Comparison of ENCODE assay signal across 10 mouse cellular contexts in genomic region chr7:24208282-24208886, GRCm38 (mm10). TPM values are rescaled to one million over a fixed set of nuclear protein-coding genes. Genes with fewer than 3 reads are reported as not detected.
DNase-seq lines count a peak whose midpoint lies in the region; ATAC-seq and TF ChIP-seq lines count a peak whose summit lies in the region.
"Had no signal": no experiment of that assay in that cellular context is flagged by ENCODE, and none has a peak within 500 bp of the region (broad histone marks: within the 10 kb centered on the region; RNA-seq: fewer than 3 reads in every experiment).

No protein-coding gene starts in this region.

- H3K9ac ChIP-seq in kidney, embryonic 14.5 days (ENCODE audit: low read depth, low read length): no peak overlapping the region; the same call in 1 of the 2 replicates
- no peak overlapping the region for H3K9ac ChIP-seq in embryonic facial prominence, embryonic 15.5 days
- no peak overlapping the region; the same call in 1 of the 2 replicates for H3K9ac ChIP-seq in intestine, embryonic 14.5 days (ENCODE audit: low read length)
- H3K9ac ChIP-seq in midbrain, embryonic 15.5 days: no peak overlapping the region

- TF ChIP-seq POLR2A in thymus, adult 2 months (IDR thresholded peaks at IDR 0.05; ENCODE audit: control insufficient read depth, extremely low read depth, insufficient read depth, low read length, poor library complexity): no peak

- no peak for DNase-seq in kidney, adult 8-10 months
- no peak for DNase-seq in intestine, embryonic 14.5 days (ENCODE audit: low spot score)
- no peak for DNase-seq in adrenal gland, adult 18-20 months (ENCODE audit: low spot score in 2 of 2)
- DNase-seq in thymus, adult 2 months: no peak
- DNase-seq in left cerebral cortex, postnatal 10 days (ENCODE audit: extremely low spot score in 1 of 2, low spot score in 2 of 2): no peak

- peak overlapping the region; percentile 41 for H3K4me2 ChIP-seq in kidney, embryonic 14.5 days (replicated peaks; ENCODE audit: low read depth, low read length)
- peak overlapping the region; percentile 71 for H3K4me2 ChIP-seq in embryonic facial prominence, embryonic 15.5 days (replicated peaks)
- H3K4me2 ChIP-seq in intestine, embryonic 14.5 days (ENCODE audit: low read length): peak overlapping the region; percentile 77
- H3K4me2 ChIP-seq in midbrain, embryonic 15.5 days: peak overlapping the region; percentile 71

- peaks cover 19% of the 10 kb centered on the region for H3K36me3 ChIP-seq in kidney, embryonic 14.5 days (ENCODE audit: control insufficient read depth, insufficient read depth, low read length)
- H3K36me3 ChIP-seq in embryonic facial prominence, embryonic 15.5 days: peaks cover 28% of the 10 kb centered on the region
- peaks cover 22% of the 10 kb centered on the region for H3K36me3 ChIP-seq in intestine, embryonic 14.5 days (ENCODE audit: control insufficient read depth, insufficient read depth, low read length)
- peaks cover 10% of the 10 kb centered on the region; the same call in 1 of the 2 replicates for H3K36me3 ChIP-seq in midbrain, embryonic 15.5 days (replicated peaks)
- H3K36me3 ChIP-seq in thymus, adult 2 months (ENCODE audit: control insufficient read depth, insufficient read depth, low read length): no peaks in the 10 kb centered on the region
- H3K36me3 ChIP-seq: G1E had no signal

- H3K27ac ChIP-seq in kidney, embryonic 14.5 days (ENCODE audit: low read depth, low read length): no peak overlapping the region
- H3K27ac ChIP-seq in embryonic facial prominence, embryonic 15.5 days (replicated peaks): no peak overlapping the region
- H3K27ac ChIP-seq in intestine, embryonic 14.5 days (ENCODE audit: low read depth): no peak overlapping the region
- no peak overlapping the region for H3K27ac ChIP-seq in midbrain, embryonic 15.5 days
- no peak overlapping the region for H3K27ac ChIP-seq in thymus, adult 2 months (ENCODE audit: control insufficient read depth, insufficient read depth, low read length)

- TF ChIP-seq CTCF in thymus, adult 2 months (IDR thresholded peaks at IDR 0.05; ENCODE audit: borderline replicate concordance, control insufficient read depth, extremely low read depth, insufficient read depth, low read length, poor library complexity): no peak

- no peaks in the 10 kb centered on the region for H3K9me3 ChIP-seq in kidney, embryonic 14.5 days (ENCODE audit: control insufficient read depth, low read length)
- no peaks in the 10 kb centered on the region for H3K9me3 ChIP-seq in embryonic facial prominence, embryonic 15.5 days (replicated peaks)
- no peaks in the 10 kb centered on the region for H3K9me3 ChIP-seq in intestine, embryonic 14.5 days (ENCODE audit: control insufficient read depth, low read length)
- no peaks in the 10 kb centered on the region for H3K9me3 ChIP-seq in midbrain, embryonic 15.5 days
- H3K9me3 ChIP-seq: G1E had no signal

- intact Hi-C loops in left cerebral cortex, postnatal 10 days (cut with DNase I): no loop called here

- no peaks in the 10 kb centered on the region for H3K27me3 ChIP-seq in kidney, embryonic 14.5 days (ENCODE audit: control insufficient read depth, insufficient read depth, low read length)
- H3K27me3 ChIP-seq in embryonic facial prominence, embryonic 15.5 days: no peaks in the 10 kb centered on the region
- no peaks in the 10 kb centered on the region for H3K27me3 ChIP-seq in intestine, embryonic 14.5 days (replicated peaks; ENCODE audit: control insufficient read depth, insufficient read depth, low read length)
- H3K27me3 ChIP-seq in midbrain, embryonic 15.5 days (replicated peaks): no peaks in the 10 kb centered on the region
- H3K27me3 ChIP-seq in thymus, adult 2 months (ENCODE audit: control insufficient read depth, insufficient read depth, low read length): no peaks in the 10 kb centered on the region

- ATAC-seq in kidney, embryonic 14.5 days (ENCODE audit: low FRiP score, low TSS enrichment): peak; percentile 65; the same call in 1 of the 2 replicates
- no peak for ATAC-seq in embryonic facial prominence, embryonic 15.5 days (ENCODE audit: insufficient number of reproducible peaks, low FRiP score, low TSS enrichment, low read depth)
- peak; percentile 62; the same call in 1 of the 2 replicates for ATAC-seq in intestine, embryonic 14.5 days (replicated peaks; ENCODE audit: low FRiP score, low TSS enrichment, low read depth)
- peak; percentile 76 for ATAC-seq in midbrain, embryonic 15.5 days (replicated peaks)

- no peaks in the 10 kb centered on the region for H3K4me1 ChIP-seq in kidney, embryonic 14.5 days (ENCODE audit: control insufficient read depth, insufficient read depth, low read length)
- H3K4me1 ChIP-seq in embryonic facial prominence, embryonic 15.5 days: peaks cover 9% of the 10 kb centered on the region
- peaks cover 4% of the 10 kb centered on the region; the same call in 1 of the 2 replicates for H3K4me1 ChIP-seq in intestine, embryonic 14.5 days (replicated peaks; ENCODE audit: control insufficient read depth, insufficient read depth, low read length)
- peaks cover 11% of the 10 kb centered on the region for H3K4me1 ChIP-seq in midbrain, embryonic 15.5 days
- no peaks in the 10 kb centered on the region for H3K4me1 ChIP-seq in thymus, adult 2 months (replicated peaks; ENCODE audit: control insufficient read depth, insufficient read depth, low read length)

- H3K4me3 ChIP-seq in kidney, embryonic 14.5 days (ENCODE audit: low read length): peak overlapping the region; percentile 63
- peak overlapping the region; percentile 65 for H3K4me3 ChIP-seq in embryonic facial prominence, embryonic 15.5 days (replicated peaks)
- peak overlapping the region; percentile 69 for H3K4me3 ChIP-seq in intestine, embryonic 14.5 days (ENCODE audit: low read depth, low read length)
- H3K4me3 ChIP-seq in midbrain, embryonic 15.5 days: peak overlapping the region; percentile 68
- no peak overlapping the region for H3K4me3 ChIP-seq in thymus, adult 2 months (ENCODE audit: control insufficient read depth, insufficient read depth, low read length)

- 62% methylated on average over 7 of the region's 7 CpGs for WGBS in kidney, embryonic 14.5 days
- WGBS in embryonic facial prominence, embryonic 15.5 days: 58% methylated on average over 7 of the region's 7 CpGs
- WGBS in intestine, embryonic 14.5 days: 65% methylated on average over 7 of the region's 7 CpGs
- WGBS in midbrain, embryonic 15.5 days: 64% methylated on average over 7 of the region's 7 CpGs
- 71% methylated on average over 7 of the region's 7 CpGs for WGBS in thymus, adult 2 months

RNA-seq across cellular contexts. Expression of gene Zfp111, which starts 2.9 kb away (rescaled TPM):
- polyA plus RNA-seq in kidney, embryonic 14.5 days (2014; fragmentation: Nextera tagmentation; extraction: Ambion mirVana): 6.8 and 12.0 TPM in 2 replicates
- 10.8 and 11.4 TPM in 2 replicates for polyA plus RNA-seq in embryonic facial prominence, embryonic 15.5 days (2015; fragmentation: Nextera tagmentation; extraction: Ambion mirVana)
- polyA plus RNA-seq in intestine, embryonic 14.5 days (2014; fragmentation: Nextera tagmentation; extraction: Ambion mirVana): 9.1 and 12.8 TPM in 2 replicates
- 5.4 and 6.9 TPM in 2 replicates for polyA plus RNA-seq in midbrain, embryonic 15.5 days (2015; fragmentation: Nextera tagmentation; extraction: Ambion mirVana)
- total RNA-seq in adrenal gland, adult 18-20 months (2021): 1 to 10 TPM; 7.2 to 8.2 TPM
- polyA plus RNA-seq in thymus, adult 2 months (2012; rRNA removed): 0.89 and 1.1 TPM in 2 replicates
- total RNA-seq in left cerebral cortex, postnatal 10 days (2021): 10 to 100 TPM in 1 of 2 experiments, 1 to 10 TPM in 1; 8.6 to 10.2 TPM

RNA-seq across cellular contexts. Expression of gene Zfp109, which starts 29.0 kb away (rescaled TPM):
- polyA plus RNA-seq in kidney, embryonic 14.5 days (2014; fragmentation: Nextera tagmentation; extraction: Ambion mirVana): 1.7 and 5.0 TPM in 2 replicates
- polyA plus RNA-seq in embryonic facial prominence, embryonic 15.5 days (2015; fragmentation: Nextera tagmentation; extraction: Ambion mirVana): 4.3 and 5.3 TPM in 2 replicates
- 4.4 and 5.6 TPM in 2 replicates for polyA plus RNA-seq in intestine, embryonic 14.5 days (2014; fragmentation: Nextera tagmentation; extraction: Ambion mirVana)
- 5.2 and 5.9 TPM in 2 replicates for polyA plus RNA-seq in midbrain, embryonic 15.5 days (2015; fragmentation: Nextera tagmentation; extraction: Ambion mirVana)
- total RNA-seq in adrenal gland, adult 18-20 months (2021): 1 to 10 TPM; 3.1 to 3.2 TPM
- polyA plus RNA-seq in thymus, adult 2 months (2012; rRNA removed): 2.3 and 2.6 TPM in 2 replicates
- 1 to 10 TPM; 5.1 to 6.1 TPM for total RNA-seq in left cerebral cortex, postnatal 10 days (2021)

RNA-seq across cellular contexts. Expression of gene Zfp114, which starts 33.5 kb away (rescaled TPM):
- 4.1 and 6.1 TPM in 2 replicates for polyA plus RNA-seq in kidney, embryonic 14.5 days (2014; fragmentation: Nextera tagmentation; extraction: Ambion mirVana)
- 6.4 and 6.5 TPM in 2 replicates for polyA plus RNA-seq in embryonic facial prominence, embryonic 15.5 days (2015; fragmentation: Nextera tagmentation; extraction: Ambion mirVana)
- 5.0 and 6.3 TPM in 2 replicates for polyA plus RNA-seq in intestine, embryonic 14.5 days (2014; fragmentation: Nextera tagmentation; extraction: Ambion mirVana)
- 5.6 and 5.7 TPM in 2 replicates for polyA plus RNA-seq in midbrain, embryonic 15.5 days (2015; fragmentation: Nextera tagmentation; extraction: Ambion mirVana)
- under 1 TPM in 1 of 2 experiments, not detected in 1; 0.19 TPM for total RNA-seq in adrenal gland, adult 18-20 months (2021)
- 0.34 and 0.40 TPM in 2 replicates for polyA plus RNA-seq in thymus, adult 2 months (2012; rRNA removed)
- total RNA-seq in left cerebral cortex, postnatal 10 days (2021): 1 to 10 TPM; 4.5 to 4.9 TPM
- total RNA-seq: monocyte, adult 5-6 weeks had no signal
- polyA plus RNA-seq: G1E had no signal

RNA-seq across cellular contexts. Expression of gene Zfp108, which starts 46.2 kb away (rescaled TPM):
- 1.6 and 3.5 TPM in 2 replicates for polyA plus RNA-seq in kidney, embryonic 14.5 days (2014; fragmentation: Nextera tagmentation; extraction: Ambion mirVana)
- polyA plus RNA-seq in embryonic facial prominence, embryonic 15.5 days (2015; fragmentation: Nextera tagmentation; extraction: Ambion mirVana): 4.9 and 5.5 TPM in 2 replicates
- polyA plus RNA-seq in intestine, embryonic 14.5 days (2014; fragmentation: Nextera tagmentation; extraction: Ambion mirVana): 3.4 and 3.8 TPM in 2 replicates
- polyA plus RNA-seq in midbrain, embryonic 15.5 days (2015; fragmentation: Nextera tagmentation; extraction: Ambion mirVana): 7.0 and 7.9 TPM in 2 replicates
- total RNA-seq in adrenal gland, adult 18-20 months (2021): 1 to 10 TPM; 2.1 to 2.9 TPM
- polyA plus RNA-seq in thymus, adult 2 months (2012; rRNA removed): 0.34 and 0.43 TPM in 2 replicates
- 1 to 10 TPM; 6.1 to 6.6 TPM for total RNA-seq in left cerebral cortex, postnatal 10 days (2021)
- total RNA-seq: monocyte, adult 5-6 weeks had no signal
- polyA plus RNA-seq: G1E had no signal
